Mouse (Mus musculus): ENCODE results near the gene Thoc2. TPM values are rescaled to one million over a fixed set of nuclear protein-coding genes. Genes with fewer than 3 reads are reported as not detected.

Gene Thoc2
- 50.4 and 52.8 TPM in 2 replicates for polyA plus RNA-seq (2012; rRNA removed)

DNA sequence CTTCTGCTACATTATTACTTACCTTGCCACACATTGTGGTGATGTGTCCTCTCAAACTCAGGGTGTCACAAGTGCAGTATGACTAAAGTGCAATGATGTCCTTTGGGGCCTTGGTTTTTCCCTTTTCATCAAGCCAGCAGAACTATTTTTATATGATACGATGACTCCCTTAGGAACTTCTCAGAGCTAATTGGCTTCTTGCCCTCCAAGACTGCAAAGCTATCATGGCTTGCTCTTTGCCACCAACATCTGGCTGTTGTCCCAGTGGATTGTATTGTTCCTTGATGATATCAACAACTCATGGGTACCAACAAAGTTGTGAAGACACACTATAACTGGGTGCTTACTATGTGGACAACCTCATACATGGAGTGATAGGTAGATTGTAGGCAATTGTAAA, at the start of gene Thoc2:
Gene Thoc2 (minus strand): TSS at position 101 of the 400 bp plus-strand sequence.

Other genes starting within 250 kb of the Thoc2 start
- gene Xiap, start 139.0 kb upstream of the Thoc2 start, polyA plus RNA-seq (2012; rRNA removed), result 30.3 and 33.3 TPM in 2 replicates
- gene Stag2, start 228.6 kb upstream of the Thoc2 start, polyA plus RNA-seq (2012; rRNA removed), result 23.9 and 25.8 TPM in 2 replicates

Measured in central nervous system, embryonic 18 days (tissue).